Mouse (Mus musculus) right cerebral cortex, postnatal 14 days (tissue): ENCODE data around the gene Slc30a2.
"Not testable (repeated sequence)": the region's sequence is repeated elsewhere in the genome, so short reads cannot be mapped to it uniquely, and the experiment has no call there.

Experiments
- DNase-seq: peaks from one replicate; pipeline ENCODE4 v3.0.0; 2022

Gene Slc30a2

DNA sequence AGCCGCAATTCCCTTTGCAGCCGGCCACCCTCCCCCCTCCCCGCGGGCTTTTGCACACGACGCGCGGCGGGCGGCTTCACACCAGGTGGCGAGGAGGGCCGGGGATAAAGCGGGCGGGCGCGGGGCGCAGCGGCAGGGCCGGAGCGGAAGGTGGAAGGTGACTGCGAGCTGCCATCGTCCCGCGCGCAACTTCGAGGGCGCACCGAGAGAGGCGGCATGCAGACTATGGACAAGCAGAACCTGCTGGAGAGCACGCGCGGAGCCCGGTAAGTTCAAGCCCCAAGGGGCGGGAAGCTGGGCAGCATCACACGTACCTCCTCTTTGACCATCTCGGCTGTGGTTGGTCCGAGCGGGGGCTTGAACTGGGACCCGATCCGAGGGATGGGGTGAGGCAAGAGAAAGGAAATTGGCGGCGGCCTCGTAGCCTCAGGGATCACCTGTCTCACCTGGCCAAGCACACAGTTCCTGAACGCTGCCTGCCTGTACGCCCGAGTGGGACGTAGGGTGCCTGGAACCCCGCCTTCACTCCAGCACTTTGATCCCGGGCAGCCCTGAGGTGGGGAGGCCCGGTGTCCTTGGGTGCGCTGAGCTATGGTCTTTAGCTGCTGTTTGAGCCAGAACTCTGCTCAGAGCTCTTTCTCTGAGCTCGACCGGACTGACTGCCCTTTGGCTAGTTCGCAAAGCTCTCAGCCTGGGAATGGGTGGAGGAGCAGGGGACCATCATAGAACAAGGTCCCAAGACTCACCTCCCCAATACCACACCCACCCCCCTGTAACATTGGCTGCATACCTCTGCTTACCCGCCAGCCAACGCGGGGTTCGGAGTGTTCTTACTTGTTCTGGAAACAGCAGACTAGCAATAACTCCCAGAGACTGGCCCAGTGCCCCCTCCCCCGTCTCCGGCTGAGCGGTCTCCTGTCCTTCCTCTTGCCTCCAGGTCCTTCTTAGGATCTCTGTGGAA lies at the start of gene Slc30a2:
Gene Slc30a2, plus strand, starts transcription at position 111 of the 961 bp plus-strand sequence.
- no peak for DNase-seq

DNA sequence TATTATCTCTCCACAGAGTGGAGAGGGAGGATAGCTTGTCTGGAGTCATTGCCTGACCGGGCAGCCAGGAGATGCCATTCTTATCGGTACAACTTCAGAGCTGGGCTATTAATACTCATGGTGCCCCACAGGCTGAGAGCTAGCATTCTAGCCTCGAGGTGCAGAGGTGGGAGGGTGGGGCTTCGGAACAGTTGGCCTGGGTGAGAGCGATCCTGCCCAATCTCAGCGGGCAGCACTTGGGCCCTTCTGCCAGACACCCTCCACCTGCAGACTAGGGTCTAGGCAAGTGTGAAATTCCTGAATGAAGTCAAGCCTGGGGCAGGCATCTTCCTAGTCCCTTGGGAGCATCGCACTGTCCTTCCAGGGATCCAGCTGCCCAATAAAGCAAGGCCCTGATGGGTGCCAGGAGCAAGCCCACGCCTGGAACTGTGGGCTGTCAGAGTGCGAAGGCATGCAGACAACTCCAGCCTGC lies 49.3 kb upstream of the Slc30a2 start:
- DNase-seq, result no peak

DNA sequence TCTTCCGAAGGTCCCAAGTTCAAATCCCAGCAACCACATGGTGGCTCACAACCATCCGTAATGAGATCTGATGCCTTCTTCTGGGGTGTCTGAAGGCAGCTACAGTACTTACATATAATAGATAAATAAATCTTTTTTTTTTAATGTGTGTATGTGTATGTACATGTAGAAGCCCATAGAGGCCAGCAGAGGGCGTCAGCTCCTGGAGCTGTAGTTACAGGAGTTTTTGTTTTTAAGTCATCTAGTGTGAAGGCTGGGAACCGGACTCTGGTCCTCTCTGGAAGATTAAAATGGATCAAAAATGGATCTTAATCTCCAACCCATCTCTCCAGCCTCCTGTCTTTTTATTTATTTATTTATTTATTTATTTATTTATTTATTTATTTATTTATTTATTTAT lies 46.9 kb upstream of the Slc30a2 start:
- DNase-seq, result not testable (repeated sequence)

DNA sequence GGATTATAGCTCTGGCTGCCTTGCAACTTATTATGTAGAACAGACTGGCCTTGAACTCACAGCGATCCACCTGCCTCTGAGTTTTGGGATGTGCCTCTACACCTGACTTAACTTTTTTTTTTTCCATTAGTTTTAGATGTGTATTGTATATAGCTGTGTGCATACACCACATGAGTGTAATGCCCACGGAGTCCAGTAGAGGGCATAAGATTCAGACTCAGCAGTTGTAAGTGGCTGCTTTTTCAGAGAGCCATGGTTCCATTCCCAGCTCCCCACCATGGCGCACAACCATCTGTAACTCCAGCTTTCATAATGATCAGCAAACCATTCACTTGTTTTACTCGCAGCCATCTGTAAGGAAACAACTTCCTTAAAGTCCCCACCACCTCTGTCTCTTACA lies 46.5 kb upstream of the Slc30a2 start:
- DNase-seq, result no peak

DNA sequence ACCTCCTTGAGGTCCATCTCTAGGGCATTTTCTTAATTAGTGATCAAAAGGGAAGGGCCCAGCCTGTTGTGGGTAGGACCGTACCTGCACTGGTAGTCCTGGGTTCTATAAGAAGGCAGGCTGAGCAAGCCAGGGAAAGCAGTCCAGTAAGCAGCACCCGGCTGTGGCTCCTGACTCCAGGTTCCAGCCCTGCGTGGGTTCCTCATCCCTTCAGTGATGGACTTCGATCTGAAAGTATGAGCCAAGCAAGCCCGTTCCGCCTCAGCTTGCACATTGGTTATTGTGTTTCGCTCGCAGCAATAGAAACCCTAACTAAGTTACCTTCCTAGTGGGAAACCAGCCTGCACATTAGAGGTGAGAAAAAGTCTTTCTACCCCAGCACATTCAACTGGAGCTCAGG lies 45.6 kb upstream of the Slc30a2 start:
- no peak for DNase-seq

DNA sequence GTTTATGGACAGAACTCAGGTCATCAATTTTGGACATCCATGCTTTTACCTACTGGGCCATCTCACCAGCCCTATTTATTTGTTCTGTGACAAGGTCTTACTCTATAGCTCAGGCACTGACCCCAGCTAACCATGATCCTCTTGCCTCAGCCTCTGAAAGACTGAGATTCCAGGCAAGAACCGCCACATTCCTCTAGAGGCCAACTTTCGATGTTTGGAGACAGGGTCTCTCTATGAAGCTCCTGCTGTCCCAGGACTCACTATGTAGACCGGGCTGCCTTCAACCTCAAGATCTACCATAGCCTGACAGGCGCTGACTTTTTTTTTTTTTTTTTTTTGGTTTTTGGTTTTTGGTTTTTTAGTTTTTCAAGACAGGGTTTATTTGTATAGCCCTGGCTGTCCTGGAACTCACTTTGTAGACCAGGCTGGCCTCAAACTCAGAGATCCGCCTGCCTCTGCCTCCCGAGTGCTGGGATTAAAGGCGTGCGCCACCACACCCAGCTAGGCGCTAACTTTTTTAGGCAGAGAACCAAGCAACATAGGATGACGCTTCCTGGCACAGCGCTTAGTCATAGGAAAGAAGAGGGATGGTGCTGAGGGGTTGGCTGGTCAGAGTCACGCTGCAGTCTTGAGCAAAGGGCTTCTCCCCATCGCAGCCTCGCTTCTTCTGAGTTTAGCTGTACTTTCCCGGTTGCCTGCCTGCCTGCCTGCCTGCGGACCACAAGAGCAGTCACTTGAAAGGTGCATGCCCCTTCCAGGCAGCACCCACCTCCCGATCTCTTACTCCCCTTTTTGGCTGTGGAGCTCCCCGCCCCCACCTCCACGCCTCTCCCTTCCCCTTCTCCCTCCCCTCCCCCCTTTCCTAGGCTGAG lies 44.1 kb upstream of the Slc30a2 start:
- DNase-seq, result no peak

DNA sequence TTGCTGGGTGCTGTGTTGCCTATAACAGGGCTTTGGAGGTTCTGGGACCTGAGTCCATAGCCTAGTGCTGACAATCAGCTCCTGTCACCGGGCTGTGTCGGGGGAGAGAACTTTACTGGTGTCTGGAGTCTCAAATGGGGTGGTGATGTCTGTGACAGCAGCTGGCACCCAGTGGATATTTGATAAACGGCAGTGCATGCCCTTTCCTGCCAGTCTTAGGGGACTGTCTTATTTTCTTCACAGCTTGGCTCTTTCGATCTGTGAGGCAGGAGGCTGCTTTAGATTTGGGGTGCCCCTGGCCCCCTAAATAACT lies 43.5 kb upstream of the Slc30a2 start:
- DNase-seq, result no peak

DNA sequence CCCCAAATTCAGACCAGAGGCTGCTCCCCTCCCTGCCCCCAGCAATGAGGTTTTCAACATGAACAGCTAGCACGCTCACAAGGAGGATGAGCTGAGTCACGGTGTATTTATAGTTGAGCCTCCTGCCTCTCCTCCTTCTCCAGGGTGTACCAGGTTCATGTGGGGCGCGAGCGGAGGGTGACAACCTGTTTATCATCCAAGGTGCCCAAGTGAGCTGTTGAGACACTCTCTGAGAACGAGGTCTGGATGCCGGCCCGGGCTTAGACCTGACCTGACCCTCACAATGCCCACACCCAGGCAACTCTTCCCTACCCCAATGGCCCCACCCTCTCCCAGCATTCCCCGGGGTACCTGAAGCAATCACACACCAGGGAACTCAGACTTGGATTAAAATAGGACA lies 42.7 kb upstream of the Slc30a2 start:
- no peak for DNase-seq

DNA sequence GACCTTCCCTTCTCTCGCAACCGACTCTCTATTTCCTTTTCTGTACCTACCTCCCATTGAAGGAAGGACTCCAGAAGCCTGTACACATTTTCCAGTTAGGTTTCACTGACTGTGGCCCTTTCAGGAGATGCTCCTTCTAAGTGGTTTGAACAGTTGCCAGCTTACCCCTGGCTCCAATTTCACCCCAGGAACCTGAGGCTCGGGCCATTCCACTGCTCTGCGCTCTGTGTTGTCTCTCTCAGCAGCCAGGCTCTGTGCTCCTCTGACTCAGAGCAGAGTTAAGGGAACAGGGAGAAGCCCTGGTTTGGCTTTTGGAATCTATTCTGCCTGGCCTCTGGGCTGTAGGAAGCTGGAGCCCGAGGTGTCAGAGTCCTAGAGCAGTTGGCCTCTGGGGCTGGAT lies 40.9 kb upstream of the Slc30a2 start:
- DNase-seq, result no peak

DNA sequence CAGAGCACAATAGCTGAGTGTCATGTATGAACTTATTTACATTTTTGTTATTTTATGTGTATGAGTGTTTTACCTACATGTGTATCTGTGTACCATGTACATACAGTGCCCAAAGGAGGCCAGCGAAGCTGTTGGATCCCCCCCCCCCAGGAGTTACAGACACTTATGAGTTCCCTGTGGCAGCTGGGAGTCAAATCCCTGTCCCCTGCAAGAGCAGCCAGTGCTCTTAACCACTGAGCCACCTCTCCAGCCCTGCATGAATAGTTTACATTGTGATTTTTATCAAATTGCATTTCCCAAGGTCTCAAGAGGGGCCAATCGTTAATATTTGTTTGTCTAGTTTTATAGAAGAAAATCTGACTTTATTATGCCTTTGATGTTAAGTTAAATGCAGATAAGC lies 36.0 kb upstream of the Slc30a2 start:
- no peak for DNase-seq

DNA sequence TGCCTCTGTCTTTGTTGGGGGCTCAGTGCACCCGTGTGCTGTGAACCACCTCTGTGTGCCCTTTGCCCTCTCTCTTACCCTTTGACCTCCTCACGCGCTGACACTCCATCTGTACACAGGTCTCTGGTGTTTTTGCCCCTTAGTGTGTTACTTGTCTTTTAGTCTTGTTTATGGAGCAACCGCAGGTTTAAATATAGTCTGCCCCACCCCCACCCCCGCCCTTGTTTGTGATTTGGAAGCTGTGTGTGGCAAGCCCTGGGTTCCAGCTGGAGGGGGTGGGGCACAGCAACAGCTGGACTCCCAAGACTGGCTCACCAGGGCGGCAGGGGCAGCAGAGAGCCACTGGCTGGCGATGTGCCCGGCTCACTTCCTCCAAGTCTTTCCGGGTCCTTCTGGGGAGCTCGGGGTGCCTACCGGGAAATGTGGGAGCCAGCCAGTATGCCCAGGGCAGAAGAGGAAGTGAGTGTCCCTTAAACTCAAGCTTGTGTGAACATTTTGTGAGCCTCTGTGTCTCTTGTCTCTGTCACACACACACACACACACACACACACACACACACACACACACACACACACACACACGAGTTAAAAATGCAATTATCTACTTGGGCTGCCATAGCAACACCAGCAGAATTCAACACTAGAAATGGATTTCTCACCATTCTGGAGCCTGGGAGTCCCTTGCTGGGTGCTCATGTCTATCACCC lies 35.5 kb upstream of the Slc30a2 start:
- DNase-seq, result peak; percentile 78

DNA sequence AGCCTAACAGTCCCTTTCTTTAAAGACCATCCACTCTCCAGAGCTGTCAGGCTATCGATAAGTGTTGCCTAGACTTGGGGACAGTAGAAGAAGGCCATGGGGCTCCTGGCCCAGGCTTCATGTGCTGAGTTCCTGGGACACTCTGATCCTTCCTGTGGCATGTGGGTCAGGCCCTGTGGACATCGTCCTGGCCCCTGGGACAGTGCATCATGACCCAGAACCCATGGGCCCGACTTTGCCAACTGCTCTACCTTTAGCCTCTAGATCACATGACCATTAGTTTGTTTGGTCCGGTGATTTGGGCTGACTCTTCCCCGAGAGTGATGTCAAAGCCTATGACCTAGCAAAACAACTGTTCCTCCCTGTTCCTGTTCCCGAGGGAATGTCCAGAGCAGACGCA lies 32.9 kb upstream of the Slc30a2 start:
- DNase-seq, result no peak

DNA sequence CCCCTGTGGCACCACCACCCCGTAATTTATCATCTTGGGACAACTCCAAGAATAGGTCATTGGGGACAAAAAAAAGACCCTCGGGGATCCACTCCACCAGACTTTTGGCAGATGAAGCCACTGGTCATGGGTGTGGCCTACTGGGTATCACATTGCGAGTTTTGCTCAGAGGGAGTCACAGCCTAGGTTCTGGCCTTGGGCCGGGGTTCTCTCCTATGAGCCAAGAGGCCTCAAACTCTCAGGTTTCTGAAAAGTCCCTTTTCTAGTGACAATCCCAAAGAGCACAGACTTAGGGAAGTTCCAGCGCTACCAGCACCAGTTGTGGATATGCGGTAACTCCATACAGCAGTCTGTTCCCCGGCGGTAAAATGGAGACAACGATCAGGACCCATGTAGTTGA lies 32.3 kb upstream of the Slc30a2 start:
- no peak for DNase-seq

DNA sequence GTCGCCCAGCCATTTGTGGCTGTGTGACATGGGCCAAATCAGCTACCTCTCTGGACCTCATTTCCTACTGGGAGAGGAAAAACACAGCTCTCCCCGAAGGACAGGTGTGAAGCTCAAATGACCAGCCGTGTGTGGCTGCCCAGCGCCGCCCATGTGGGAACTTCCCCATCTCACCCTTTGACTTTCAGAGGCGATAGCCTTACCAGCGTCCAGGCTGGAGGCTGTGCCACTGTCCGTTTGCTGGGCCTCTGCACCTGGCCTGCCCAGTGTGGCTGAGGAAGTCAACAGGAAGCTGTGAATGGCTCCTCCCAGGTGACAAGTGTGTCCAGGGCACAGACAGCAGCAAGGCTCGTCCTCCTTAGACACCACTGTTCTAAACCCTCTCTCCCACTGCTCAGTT lies 31.2 kb upstream of the Slc30a2 start:
- DNase-seq, result no peak

DNA sequence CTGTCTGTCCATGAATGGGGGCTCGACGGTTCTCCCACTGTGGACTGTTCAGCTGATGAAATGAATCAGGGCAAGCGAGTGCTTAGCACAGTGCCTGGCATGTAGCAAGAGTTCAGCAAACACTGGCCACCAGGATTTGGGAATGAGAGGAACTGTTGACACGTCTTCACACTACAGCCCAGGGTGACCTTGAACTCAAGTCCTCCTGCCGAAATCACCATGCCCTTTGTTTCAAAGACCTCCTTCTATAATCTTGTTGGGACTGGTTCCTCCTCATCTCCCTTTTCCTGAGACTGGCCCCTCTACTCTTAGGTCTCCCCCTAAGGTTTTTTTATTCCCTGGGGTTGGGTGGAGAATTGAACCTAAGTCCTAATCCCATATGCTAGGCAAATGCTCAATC lies 30.6 kb upstream of the Slc30a2 start:
- DNase-seq, result no peak

DNA sequence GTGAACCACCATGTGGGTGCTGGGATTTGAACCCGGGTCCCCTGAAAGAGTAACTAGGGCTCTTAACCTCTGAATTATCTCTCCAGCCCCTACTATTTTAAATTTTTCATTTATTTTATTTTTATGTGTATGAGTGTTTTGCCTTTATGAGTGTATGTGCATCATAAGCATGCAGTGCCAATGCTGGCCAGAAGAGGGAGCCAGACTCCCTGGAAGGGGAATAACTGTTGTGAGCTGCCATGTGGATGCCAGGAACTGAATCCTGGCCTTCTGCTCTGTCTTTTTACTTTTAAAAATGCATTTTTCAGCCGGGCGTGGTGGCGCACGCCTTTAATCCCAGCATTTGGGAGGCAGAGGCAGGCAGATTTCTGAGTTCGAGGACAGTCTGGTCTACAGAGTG lies 30.1 kb upstream of the Slc30a2 start:
- no peak for DNase-seq

DNA sequence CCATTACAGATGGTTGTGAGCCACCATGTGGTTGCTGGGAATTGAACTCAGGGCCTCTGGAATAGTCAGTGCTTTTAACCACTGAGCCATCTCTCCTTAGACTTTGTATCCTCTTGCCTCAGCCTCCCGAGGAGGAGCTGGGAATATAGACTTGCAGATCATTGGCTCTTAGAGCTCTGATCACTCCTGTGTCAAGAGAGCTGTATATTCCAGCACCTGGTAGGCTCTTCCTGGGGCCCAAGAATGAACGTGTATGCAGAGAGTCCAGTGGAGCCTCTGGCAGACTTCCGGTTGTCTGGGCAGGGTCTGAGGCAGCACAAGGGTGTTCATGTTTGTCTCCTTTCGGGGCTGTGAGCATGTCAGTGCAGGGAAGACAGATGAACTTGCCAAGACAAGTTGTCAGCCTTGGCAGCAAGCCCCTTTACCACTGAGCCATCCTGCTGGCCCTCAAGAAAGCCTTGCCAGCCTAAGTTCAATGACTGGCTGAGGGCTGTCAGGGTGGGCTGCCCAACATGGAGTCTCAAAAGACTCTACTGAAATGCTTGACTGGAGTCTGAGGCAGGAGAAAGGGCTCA lies 28.8 kb upstream of the Slc30a2 start:
- no peak for DNase-seq

DNA sequence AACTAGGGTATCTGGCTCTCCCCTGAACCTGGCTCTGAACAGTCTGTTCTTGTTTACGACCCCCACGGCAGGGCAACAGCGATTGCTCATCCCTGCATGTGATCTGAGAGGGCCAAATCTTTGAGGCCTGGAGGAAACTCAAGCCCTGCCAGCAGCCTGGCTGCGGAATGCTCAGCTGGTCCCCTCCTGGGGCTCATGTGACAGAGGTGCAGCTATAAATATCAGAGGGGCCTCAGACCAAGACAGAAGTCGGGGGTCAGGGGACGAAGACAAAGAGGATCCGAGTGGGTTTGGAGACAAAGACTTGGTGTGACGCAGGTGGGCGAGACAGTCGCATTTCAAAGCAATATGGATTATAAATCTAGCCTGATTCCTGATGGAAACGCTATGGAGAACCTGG lies 28.1 kb upstream of the Slc30a2 start, which contains the start of gene Trim63:
Gene Trim63, plus strand, starts transcription at position 245 of the 400 bp plus-strand sequence.
- DNase-seq, result no peak

DNA sequence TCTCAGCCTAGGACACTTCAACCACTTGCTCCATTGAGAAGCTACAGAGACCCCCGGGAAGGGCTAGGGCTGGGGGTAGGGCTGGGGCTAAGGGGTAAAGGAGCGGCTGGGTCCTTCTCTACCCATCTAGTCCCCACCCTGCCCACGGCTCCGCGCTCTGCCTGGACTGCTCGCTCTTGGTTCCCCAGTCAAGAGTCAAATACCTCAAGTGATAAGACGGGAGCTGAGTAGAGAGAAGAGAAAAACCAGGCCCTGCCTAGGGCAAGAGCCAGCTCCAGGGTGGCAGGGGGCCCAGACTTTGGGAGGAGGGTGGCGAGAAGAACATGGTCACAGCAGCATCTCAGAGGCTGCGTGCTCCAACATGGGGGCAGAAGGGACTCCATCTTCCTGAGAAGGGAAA lies 27.5 kb upstream of the Slc30a2 start:
- DNase-seq, result no peak

DNA sequence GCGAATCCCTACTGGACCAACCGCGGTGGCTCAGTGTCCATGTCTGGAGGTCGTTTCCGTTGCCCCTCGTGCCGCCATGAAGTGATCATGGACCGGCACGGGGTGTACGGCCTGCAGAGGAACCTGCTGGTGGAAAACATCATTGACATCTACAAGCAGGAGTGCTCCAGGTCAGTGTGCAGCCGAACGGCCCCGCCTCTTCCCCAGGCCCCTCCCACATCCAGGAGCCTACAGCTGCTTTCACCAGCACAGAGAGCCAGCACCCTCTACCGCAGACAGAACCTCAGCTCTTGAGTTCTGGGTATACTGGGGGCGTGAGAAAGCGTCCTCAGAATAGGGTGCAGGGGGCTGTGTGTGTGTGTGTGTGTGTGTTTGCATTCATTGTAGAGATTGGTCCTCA lies 26.6 kb upstream of the Slc30a2 start:
- no peak for DNase-seq

DNA sequence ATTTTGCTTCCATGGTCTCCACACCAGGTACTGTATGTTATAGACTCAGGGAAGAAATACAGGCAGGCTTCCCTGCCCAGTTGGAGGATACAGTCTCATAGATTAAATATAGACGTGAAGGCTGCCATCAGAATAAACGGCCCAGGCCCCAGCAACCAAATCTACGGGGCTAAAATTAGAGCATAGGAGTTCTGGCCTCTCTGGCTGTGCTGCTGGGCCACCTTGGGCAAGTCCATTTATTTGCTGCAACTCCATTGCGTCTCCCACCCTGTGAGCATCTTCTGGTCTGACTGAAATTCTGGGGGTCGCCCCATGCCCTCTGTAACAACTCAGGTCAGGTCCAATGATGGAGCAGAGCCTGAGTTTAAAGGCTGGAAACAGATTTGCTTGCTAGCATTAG lies 23.9 kb upstream of the Slc30a2 start:
- no peak for DNase-seq

DNA sequence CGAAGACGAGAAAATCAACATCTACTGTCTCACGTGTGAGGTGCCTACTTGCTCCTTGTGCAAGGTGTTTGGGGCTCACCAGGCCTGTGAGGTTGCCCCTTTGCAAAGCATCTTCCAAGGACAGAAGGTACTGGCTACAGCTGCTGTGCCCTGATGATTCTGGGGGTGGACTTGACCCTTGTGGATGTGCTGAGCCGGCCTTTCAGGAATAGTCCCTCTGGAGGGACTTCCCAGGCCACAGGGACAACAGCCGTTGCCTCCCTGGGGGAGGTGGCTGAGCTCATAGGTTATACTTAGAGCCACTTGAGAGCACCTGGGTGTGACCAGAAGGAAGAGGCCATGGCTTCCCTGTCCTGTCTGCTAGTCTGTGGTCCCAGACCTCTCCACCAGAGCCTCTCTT lies 23.3 kb upstream of the Slc30a2 start:
- no peak for DNase-seq

DNA sequence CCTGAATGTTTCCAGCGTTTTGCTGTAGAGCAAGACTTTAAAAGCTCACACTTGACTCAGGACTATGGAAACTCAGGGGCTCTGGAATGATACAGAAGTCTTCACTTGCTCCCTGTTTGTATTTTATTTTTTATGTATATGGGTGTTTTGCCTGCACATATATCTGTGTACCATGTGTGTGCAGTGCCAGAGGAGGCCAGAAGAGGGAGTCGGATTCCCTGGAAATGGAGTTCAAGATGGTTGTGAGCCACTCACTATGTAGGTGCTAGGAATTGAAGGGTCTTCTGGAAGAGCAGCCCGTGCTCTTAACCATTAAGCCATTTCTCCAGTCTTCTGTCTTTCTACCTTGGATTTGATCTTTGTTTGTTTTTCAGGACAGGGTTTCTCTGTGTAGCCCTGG lies 21.5 kb upstream of the Slc30a2 start:
- no peak for DNase-seq
